Mouse (Mus musculus): ENCODE results near the gene Stx5a.

The Stx5a gene

DNA sequence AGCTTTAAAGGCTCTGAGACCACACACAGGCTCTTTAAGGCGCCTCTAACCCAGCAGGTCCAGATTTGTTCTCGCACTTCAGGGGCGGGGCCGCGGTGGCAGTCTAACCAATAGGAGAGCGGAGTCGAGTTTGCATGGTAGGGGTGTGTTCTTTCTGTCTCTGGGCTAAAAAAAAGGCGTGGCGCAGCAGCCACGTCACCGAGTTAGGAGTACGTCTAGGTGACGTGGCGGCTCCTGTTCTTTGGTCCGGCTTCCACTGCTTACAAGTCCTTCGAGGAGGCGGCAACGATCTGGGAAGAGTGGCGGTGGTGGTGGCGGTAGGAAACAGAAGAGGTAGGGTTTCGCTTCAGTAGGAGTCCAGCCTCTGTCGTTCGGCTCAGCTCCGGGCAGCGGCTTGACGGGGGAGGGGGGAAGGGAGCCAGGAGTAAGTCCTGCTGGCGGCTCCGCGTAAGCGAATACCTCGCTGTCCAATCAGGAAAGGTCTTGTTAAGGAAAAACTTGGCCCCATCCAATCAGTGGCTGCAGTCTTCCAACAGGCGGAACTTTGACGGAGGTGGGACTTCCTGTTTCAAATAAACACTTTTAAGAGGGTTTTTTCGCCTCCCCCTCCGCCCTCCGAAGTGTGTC lies at the start of gene Stx5a:
Gene Stx5a (plus strand): TSS at position 171 of the 627 bp plus-strand sequence.
- DNase-seq (ENCODE audit: low spot score in 2 of 2) = peak; percentile 95 to 97

DNA sequence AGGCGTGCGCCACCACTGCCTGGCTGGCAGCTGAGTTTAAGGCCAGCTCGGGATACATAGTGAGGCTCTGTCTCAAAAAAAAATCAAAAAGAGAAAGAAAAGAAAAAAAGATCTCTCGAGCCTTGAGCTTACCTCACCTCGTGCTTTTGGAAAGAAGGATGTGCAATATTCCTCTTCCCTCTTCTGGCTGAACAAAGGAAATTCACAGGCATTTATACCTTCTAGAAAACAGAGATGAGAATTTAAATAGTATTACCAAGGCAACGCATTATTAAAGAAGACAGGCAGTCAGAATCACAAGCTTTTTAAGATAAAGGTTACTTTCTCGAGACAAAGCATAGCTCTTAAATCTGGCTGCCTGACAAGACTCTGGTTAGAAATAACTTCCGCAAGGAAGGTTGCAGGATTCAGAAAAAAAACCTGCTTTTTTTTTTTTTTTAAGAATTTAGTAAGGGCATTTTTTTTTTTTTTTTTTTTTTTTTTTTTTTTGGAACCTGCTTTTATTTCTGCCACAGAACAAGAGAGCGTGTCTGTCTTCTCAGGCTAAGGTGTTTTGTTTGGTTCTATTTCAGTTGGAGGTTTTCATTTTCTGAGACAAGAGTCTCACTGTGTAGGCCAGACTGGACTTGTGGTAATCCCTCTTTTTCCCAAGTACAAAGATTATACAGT lies 49.2 kb upstream of the Stx5a start:
- no peak for DNase-seq (ENCODE audit: low spot score in 2 of 2)

GRCm38 (mm10) chr19:8692740-8693139 lies 48.5 kb upstream of the Stx5a start:
- DNase-seq (ENCODE audit: low spot score in 2 of 2) = no peak

- no peak for DNase-seq (ENCODE audit: low spot score in 2 of 2)
Measured at GRCm38 (mm10) chr19:8695330-8695729, 45.9 kb upstream of the Stx5a start.

DNA sequence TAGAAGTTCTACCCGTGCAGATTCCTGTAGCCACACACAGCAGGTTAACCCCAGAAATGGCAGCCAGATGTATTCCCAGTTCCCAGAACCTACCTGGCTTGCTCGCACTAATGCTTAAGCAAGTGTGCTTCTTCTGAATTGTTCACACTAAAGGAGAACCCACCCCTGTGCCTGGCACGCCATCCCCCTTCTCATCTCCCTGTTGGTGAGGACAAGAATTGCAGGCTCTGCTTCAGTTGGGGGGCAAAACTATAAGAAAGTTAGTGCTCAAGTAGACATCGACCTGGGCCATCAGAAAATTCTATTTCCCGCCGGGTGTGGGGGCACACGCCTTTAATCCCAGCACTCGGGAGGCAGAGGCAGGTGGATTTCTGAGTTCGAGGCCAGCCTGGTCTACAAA lies 41.6 kb upstream of the Stx5a start:
- no peak for DNase-seq (ENCODE audit: low spot score in 2 of 2)

DNA sequence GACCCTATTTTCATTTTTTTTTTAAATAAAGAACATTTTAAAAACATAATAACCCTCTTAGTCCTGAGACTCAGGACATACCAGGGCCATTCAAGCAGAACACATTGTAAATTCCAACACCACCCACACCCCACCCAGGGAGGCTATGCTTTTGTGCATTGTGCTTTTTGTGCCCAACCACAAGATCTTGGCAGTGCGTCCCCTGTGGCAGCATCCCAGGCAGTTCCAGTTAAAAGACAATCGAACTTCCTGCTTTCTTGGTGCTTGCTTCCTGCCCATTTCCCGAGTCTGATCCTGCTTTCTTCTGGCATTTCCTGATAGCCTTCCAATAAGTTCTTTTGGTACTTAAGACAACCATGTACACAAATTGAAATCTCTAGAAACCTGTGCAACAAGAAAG lies 38.8 kb upstream of the Stx5a start:
- no peak for DNase-seq (ENCODE audit: low spot score in 2 of 2)

DNA sequence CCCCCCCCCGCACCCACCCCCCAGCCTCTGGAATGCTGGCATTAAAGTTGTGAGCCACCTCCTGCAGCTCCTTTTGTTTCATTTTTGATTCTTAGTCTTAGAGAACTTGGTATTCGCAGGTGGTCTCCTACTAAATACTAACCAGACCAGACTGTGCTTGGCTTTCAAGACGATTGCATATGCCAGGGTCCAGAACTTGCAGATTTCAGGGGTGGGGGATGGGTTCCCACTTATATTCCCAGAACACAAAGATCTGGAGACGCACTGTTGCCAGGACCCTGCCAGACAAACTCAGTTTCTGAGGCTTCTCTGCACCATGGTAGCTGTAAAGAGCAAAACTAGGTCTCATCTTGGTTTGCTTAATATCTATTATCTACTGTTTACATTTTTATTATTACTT lies 37.6 kb upstream of the Stx5a start:
- no peak for DNase-seq (ENCODE audit: low spot score in 2 of 2)

DNA sequence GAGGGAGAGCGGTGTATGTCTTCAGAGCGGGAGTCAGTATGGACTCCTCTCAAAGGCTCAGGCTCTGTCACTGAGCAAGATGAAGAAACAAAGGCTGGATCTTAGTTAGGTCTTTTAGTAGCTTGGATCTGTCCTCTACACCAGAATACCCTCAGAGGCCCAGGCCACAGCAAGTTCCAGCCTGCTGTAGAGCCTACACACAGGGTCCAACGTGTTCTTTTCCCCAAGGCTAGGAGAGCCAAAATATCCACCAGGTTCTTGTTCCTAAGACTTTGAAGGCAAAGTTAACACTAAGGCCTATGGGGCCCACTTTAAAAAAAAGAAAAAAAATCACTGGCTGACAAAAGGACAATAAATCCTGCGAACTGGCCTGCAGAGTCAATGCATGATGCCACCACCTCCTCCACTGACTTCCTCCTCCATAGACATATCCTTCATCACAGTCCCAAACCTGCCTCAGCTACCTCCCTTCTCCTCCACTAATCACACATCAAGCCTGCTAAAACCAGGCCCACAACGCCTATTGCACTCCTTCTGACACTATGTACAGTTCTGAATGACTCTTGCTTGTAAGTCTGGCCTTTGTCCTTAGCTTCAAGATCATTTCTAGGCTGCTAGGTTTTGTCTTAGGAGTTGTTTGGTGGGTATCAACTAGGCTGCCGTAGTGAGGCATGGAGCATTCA lies 36.0 kb upstream of the Stx5a start:
- DNase-seq (ENCODE audit: low spot score in 2 of 2) = no peak

DNA sequence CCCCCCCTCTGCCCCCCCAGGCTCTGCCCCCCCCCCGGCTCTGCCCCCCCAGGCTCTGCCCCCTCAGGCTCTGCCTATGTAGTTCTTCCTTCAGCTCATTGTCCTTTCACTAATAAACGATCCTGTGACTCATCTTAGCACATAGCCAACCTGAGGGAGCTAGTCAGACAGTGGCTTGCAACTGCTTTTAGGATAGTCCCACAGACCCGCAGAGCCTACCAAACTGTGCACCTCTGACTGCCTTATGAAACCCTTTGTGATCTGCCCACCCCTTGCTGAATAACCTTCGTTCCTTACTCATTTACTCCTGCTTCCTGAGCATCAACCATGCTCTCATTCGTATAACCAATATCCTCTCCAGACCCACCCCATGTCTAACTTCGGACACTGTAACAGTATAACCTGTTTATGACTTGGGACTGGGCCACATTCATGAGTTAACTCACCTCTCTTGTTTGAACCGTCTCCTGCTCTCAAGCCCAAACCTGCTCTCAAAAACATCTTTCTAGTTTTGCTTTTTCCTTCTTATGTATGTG lies 35.0 kb upstream of the Stx5a start:
- no peak for DNase-seq (ENCODE audit: low spot score in 2 of 2)

DNA sequence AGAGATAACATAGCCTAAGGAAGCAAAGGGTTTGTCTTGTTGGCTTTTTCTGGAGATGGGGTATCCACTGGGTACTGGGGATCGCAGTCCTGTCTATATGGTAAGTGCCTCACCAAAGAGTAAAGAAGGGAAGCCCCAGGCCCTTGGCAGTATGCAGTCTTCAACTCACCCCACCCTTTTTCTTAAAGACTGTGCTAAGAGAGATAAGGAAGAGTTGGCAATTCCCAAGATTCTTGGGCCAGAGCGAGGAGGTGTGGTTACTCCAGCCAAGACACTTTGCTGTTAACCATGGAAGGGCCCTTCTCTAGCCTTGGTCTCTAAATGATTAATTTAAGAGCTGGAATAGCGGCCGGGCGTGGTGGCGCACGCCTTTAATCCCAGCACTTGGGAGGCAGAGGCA lies 34.3 kb upstream of the Stx5a start:
- DNase-seq (ENCODE audit: low spot score in 2 of 2) = no peak

DNA sequence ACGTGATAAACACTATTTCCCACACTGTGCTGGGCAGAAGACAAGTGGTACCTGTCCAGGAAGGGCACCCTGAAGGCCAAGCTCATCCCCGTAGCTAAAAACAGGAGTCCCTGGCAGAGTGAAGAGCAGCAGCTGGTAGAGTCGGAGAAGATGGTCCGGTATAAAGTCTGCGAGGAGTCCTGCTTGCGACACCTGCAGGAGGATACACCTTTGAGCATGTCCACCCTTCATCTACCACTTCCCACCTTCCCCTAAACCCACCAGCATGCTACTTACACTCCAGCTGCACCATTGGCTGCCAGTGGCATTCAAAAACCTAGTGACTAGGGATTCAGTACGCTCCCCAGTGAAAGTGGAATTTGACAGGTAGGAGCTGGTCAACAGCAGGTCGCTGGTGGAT lies 32.3 kb upstream of the Stx5a start:
- DNase-seq (ENCODE audit: low spot score in 2 of 2) = no peak

GRCm38 (mm10) chr19:8710057-8710456 lies 31.2 kb upstream of the Stx5a start:
- DNase-seq (ENCODE audit: low spot score in 2 of 2) = peak in 1 of 2 experiments; percentile 23

DNA sequence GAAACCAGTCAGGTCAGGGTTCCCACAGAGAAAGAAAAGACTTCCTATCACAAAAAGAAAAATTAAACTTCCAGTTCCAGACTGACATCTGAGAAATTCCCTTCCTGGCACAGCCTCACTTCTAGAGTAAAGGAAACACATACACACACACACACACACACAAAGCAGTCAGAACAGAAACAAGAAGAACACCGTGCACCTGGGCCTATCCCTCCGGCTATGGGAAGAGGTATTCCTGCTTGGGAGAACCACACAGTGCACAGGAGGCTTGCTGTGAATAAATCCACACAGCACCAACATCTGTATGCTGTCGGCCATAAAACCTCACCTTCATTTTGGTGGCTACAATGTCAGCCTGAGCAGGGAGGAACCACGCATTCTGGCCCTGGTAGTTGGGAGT lies 29.7 kb upstream of the Stx5a start:
- no peak for DNase-seq (ENCODE audit: low spot score in 2 of 2)

GRCm38 (mm10) chr19:8711949-8712869 lies 29.0 kb upstream of the Stx5a start:
- DNase-seq (ENCODE audit: low spot score in 2 of 2) = no peak

GRCm38 (mm10) chr19:8712870-8713305 lies 28.3 kb upstream of the Stx5a start:
- peak; percentile 46 to 64 for DNase-seq (ENCODE audit: low spot score in 2 of 2)

GRCm38 (mm10) chr19:8713306-8713996 lies 27.8 kb upstream of the Stx5a start:
- peak; percentile 93 to 96 for DNase-seq (ENCODE audit: low spot score in 2 of 2)

GRCm38 (mm10) chr19:8713997-8714652 lies 27.1 kb upstream of the Stx5a start:
- DNase-seq (ENCODE audit: low spot score in 2 of 2) = peak in 1 of 2 experiments; percentile 29

GRCm38 (mm10) chr19:8714653-8715481 lies 26.3 kb upstream of the Stx5a start:
- DNase-seq (ENCODE audit: low spot score in 2 of 2) = no peak

Data from right cerebral cortex, adult 2 months (tissue).